Mouse (Mus musculus): Measurements from ENCODE around the gene Tcf25.

- no peak for TF ChIP-seq EP300 (optimal IDR thresholded peaks at IDR 0.05)
- TF ChIP-seq CTCF (IDR thresholded peaks at IDR 0.05; ENCODE audit: low read depth): no peak
Measured at GRCm38 (mm10) chr8:123411246-123411645, 37.7 kb downstream of the Tcf25 start, which contains the start of gene Tubb3.

Data from stomach, postnatal 0 days (tissue).